Mouse (Mus musculus) R1 (cell line): ENCODE measurements around the gene Gm37240.

ENCODE experiments used
- DNase-seq: peaks from one replicate; pipeline ENCODE4 v3.0.0-alpha.2; 2018; ENCODE audit warnings: low read depth, low spot score

The Gm37240 gene

DNA sequence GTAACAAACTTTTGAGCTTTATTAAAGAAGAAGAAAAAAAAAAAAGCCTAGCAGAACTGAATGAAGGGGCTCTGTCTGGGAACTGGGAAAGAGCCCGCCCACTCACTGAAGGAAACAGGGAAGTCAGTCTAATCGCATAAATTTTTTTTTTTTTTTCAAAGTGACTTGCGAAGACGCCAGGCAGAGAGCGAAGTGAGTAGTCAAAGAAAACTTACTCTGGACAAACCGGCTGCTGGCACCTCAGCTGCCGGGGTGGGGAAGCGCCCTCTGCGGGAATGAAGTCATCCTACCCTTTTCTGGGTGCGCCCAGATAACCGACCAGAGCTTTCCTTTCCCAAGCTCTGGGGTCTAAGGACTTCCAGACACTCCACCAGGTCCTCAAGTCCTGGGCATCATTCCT, 1406.2 kb downstream of the Gm37240 start:
- peak; percentile 48 for DNase-seq

DNA sequence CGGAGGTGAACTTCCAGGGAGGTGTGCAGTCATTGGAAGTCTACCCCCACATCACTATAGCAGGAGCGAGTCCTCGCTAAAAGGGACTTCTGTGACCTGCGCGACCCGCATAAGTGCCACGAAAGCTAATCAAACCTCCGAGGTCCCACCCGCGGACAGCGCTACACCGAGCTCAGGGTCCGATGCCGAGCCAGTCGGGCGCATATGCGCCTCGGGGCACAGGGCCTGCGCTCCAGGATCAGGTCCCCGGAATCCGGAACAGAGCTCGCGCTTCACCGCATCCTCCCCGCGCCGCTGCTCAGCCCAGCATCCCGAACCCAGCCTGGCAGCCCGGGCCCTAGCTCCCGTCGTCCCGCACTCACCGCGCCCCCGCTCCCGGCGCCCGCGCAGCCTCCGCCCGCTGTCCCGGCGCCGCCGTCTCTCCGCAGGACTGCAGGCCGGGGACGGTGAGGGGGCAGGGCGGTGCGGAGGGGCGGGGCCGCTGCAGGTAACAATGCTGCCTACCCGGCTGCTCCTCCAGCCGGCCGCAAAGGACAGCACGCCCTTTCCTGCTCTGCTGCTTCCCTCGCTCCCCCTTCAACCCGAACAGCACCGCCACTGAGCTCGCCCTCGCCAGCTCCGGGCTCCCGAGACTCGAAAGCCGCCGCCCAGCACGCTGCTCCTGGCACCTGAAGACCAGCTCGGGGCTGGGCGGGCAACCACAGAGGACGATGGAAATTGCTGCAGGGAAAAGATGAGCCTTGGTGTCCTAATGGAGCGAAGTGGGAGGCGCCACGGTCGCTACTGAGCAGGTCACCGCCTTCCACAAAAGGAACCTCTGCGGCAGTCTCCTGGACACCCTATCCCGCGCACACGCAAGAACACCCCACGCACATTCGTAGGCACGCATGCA, 1407.1 kb downstream of the Gm37240 start, which contains the start of gene Fhdc1:
Gene Fhdc1, minus strand, starts transcription at position 424 of the 892 bp plus-strand sequence.
- peak; percentile 82 for DNase-seq

DNA sequence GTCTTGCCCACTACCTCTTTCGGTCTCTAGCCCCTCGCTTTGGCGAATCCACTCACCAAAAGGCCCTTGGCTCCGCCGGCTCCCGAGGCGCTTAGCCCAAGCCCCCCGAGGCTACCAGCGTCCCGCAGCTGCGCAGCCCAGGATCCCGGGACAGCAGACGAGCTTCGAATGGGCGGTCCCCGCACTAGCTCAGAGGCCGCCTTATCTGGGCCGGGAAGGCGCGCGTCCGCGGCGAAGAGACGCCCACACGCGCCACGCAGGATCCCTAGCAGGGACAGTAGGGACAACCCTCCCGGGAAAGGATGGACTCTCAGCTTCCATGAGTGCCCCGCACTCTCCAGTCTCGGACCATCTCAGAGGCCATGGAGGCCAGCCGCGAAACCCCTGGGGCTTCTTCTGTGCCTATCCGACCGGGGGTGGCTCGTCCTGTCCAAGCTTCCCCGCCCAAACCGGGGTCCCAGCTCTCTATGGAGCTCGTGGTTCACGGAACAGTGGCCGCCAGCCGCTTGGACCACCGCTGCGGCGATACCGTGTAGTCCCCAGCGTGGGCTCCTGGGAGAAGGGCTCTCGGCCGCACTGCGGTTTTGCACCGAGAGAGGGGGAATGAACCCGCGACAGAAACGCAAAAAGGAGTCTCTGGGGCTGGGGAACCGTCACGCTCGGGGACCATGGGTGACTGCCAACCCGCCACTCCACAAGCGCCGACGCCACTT, 1407.9 kb downstream of the Gm37240 start:
- peak; percentile 36 for DNase-seq

- DNase-seq: no peak
These were observed 1408.4 kb downstream of the Gm37240 start for GRCm38 (mm10) chr3:84478896-84479292.

DNA sequence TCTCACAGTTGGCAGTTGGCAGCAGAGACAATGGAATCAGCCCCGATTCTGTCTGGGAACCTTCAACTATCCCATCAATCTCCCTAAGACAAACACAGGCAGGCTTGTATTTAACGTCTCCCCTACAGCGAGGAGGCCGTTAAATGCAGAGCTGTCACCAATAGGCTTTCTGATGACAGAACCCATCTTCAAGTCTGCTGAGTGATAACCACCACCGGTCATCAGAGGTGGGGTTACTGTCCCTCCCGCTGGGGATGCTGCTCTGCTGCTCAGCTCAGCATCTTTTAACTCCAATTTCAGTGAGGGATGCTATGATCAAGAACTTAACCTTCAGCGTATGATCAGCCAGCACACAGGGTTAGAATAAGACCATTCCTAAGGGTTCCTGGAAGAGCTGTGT, 1409.1 kb downstream of the Gm37240 start:
- DNase-seq: no peak

DNA sequence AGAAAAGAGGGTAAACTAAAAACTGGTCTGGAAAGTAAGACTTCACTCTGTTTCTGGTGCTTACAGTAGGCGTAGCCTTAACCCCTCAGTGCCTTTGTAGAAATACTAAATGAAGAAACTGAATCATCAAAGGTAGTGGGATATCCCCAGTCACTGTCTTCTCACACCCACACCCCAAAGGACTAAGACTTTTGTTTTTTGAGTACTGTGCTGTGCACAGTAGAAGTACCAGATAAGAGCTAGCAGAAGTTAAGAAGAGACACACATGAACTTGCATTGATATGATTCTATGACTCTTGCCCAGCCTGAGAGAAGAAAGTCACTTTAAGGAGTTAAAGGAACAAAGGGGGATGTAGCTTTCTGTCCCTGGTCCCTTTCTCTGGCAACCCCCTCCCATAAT, 1409.8 kb downstream of the Gm37240 start:
- no peak for DNase-seq

DNA sequence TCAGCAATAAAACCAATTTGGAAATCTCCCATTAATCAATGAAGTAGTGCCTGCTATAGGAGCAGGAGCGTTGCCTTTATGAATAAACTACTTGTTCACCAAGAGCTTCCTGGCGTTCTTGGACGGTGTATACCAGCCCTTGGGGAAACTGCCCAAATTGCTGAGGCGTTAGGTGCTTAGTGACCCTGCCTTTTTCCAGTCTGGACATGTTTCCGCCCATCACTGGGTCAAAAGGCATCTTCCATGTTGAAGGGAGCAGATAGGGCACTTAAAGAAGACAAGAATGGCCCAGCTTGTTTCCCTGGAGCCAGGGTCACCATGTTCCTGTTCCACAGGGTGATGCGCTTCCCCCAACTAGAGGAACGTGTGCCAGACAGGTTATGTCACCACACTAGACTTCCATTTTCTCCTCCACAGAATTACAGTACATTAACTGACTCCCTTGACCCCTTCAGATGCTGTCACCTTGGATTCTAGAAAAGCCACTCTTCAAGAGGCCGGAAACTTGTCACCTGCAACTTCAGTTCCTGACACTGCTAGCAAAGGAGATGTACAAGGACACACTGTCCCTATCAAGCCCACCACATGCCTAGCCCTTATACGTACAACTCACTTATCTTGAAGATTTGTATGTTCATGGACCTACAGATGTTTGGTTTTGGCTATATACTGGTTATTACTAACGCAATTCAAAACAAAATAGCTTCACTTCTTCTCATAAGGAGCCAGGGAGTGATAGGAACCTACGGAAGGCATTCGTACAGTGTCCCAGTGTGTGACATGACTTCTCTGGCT, 1412.1 kb downstream of the Gm37240 start:
- DNase-seq: no peak

DNA sequence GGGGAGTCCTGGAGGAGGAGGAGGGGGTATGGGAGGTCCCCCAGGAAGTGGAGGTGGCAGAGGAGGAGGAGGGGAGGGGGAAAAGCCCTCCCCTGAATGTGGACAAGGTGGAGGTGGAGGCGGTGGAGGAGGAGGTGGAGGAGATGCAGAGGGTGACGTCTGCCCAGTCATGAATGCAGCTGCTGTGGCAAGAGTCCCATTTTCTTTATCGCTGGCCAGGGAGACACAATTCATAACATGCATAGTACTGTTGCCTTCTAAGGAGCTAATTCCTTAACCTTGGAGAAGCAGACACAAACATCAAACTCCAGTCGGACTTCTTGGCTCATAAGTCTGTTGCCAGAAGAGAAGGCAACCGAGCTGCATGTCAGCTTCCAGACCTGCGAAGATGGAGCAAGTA, 1412.9 kb downstream of the Gm37240 start:
- no peak for DNase-seq

GRCm38 (mm10) chr3:84472955-84473354, 1414.4 kb downstream of the Gm37240 start:
- DNase-seq: no peak

DNA sequence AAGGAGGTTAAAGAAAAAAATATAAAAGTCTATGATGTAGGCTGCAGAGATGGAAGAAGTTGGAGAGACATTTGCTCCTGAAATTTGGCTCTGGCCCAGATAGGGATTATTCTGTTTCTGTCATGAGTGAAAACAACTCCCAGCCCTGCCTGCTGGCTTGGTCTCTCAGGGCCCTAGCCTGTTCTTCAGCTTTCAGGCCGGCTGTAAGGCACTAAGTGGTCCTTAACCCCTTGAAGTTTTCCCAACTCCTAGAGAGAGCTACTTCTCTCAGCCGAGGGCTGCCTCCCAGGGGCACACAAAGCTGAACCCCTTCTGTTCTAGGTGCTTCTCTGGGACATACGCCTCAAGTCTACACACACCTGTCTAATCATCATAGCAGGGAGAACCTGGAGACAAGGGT, 1414.8 kb downstream of the Gm37240 start:
- DNase-seq: no peak

DNA sequence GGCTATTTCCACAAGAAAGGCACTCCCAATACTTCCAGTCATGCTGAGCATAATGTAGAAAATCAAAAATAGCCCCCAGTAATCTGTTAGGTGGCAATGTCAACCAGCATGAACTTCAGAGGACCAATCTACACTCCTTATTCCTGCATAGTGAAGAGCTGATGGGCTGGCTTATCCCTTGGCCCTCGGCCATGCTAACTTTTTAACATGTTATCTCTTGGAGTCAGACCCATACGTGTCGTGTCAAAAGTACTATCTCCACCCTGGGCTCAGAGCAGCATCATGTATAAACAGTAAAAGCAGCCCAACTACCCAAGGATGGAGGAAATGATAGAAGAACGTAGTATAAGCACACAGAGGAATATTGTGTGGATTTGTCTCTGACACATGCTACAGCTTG, 1416.2 kb downstream of the Gm37240 start:
- DNase-seq: no peak

- no peak for DNase-seq
These were observed 1419.2 kb downstream of the Gm37240 start for GRCm38 (mm10) chr3:84468111-84468453.

DNA sequence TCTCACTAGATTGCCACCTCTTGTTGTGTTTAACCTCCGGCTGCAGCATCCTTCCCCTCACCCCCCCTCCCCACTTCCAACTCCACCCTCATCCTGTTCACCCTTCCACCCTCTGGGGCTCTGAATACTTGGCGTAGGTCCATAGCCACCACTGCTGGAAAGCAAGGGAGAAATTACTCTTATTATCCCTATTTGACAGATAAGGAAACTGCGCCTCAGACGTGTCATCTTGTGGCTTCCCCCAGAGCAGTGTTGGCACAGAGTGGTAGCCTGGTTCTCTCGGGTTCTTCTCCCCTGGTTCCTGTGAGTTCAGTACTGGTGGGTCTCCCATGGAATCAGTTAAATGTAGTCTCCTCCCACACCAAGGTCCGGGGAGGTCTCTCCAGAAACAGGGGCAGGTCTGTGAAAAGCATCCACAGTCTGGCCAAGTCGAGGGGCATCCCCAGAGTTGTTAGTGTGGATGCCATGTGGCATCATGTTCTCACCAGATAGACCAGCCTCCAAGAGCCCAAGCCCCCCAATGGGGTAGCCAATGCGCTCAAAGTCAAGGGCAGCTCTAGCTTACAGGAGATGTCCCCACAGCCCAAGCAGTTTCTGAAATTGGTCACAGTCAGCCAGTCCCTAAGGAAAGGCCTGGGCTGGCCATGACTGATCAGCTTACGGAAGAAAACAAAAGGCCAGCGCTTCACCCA, 1419.8 kb downstream of the Gm37240 start:
- no peak for DNase-seq

DNA sequence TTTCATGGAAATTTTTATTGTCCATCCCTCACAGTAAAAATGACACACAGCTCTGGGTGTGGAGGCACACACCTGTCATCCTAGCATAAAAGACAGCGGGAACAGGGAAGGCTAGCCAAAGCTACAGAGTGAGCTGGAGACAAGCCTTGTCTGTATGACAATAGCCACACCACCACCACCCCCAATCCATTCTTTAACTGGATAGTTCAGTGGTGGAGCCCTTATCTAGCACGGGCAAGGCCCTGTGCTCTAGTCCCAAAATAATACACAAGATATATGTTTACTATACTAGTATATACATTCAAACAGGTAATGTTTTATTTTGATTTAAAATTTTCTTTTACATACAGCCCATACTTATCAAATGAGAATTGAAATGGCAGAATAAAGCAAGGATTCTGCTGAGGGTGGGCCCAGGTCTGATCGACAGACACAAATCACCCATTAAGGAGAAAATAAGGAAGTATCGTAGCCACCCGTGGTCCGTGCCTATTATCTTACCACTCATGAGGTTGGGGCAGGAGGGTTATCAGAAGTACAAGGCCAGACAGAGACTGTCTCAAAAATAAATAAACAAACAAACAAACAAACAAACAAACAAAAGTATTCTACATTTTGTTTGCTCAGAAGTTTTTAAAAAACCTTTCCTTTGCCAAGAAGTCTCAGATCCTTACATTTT, 1421.4 kb downstream of the Gm37240 start:
- no peak for DNase-seq

DNA sequence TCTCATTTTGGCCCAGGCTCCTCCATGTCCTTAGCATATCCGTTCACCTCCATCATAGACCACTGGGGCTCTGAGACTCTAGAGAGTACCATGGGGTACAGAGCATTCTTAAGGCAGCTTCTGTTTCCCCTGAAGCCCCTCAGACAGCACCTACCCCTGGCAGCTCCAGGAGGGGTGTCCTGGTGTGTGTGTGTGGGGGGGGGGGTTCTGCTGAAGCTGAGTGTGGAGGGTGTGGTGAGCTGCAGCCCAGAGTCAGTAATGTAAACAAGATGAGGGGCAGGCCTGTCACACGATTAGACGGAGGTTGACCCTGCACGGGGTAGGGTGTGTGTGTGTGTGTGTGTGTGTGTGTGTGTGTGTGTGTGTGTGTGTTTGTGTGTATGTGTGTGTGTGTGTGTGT, 1425.6 kb downstream of the Gm37240 start:
- DNase-seq: no peak

DNA sequence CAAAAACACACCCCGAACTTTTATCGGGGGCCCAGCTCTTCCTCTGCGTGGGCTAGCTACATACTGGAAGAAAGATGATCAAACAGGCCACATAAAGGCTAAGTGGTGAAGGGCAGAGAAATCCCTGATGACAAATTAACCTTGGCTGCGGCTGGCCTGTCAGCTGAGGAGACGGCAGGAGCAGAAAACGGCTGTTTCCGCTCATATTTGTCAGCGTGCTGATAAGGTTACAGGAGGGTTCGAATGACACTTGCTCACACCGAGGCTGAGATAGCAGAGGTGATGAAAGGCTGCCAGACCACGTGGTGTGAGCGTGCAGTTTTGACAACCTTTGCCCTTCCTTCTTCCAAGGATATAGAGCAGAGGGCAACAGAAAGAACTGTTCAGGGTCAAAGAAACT, 1426.4 kb downstream of the Gm37240 start:
- no peak for DNase-seq

GRCm38 (mm10) chr3:84460499-84460898, 1426.8 kb downstream of the Gm37240 start:
- no peak for DNase-seq

DNA sequence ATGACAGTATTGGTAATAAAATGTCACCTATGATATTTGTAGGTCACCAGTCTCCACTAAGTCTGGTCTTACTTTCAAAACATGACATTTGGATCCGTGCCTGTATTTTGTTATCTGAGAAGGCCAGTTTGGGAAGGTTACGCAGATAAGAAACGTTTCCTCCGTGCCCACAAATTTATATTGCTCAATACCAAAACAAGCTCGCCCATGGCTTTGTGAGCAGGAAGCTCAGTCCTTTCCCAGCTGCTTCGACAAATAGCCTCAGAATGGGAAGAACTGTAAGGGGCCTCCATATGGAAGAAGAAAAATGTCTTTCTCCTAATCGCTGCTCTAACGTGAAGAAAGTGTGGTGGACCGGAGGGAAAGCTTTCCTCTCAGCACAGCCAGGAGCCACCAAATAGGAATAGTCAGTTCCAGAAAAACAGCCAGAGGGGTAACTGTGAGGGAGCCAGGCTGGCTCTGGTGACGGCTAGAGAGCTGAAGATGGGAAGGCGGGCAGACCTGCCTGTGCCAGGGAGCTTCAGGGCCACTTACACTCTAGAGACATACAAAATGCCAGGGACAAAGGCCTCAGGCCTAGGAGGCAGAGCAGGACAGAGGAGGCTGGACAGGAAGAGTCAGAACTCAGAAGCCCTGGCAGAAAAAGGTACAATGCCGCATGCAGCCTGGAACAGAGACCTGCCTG, 1431.4 kb downstream of the Gm37240 start:
- no peak for DNase-seq

- DNase-seq: no peak
These were observed 1436.7 kb downstream of the Gm37240 start for GRCm38 (mm10) chr3:84450651-84451050.

DNA sequence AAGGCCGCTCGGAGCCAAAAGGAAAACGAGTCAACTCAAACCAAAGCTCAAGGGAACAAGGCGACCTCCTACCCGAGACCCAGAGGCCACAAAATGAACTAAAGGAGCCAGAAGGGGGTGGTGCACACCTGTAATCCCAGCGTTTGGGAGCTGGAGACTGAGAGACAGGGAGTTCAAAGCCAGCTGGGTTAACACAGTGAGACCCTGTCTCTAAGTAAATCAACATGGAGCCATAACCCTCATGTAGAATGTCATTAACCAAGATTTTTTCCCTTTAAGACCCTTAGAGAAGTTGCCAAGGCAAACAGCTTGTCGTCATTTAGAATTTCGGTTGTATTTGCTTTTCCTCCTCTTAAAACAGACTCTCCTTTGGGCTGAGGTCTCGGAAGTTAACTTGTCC, 1438.3 kb downstream of the Gm37240 start:
- no peak for DNase-seq
